Mouse (Mus musculus): Measurements from ENCODE around the gene Fastk.

- TF ChIP-seq POLR2A (IDR thresholded peaks at IDR 0.05; ENCODE audit: borderline replicate concordance, low read depth, low read length) (no peak), CTCF (IDR thresholded peaks at IDR 0.05; ENCODE audit: low read depth, low read length) (no peak)
Observed at GRCm38 (mm10) chr5:24401969-24402368, 43.1 kb downstream of the Fastk start.

All from bone marrow macrophage, adult 2 months (primary cell).